Mouse (Mus musculus) thymus, postnatal 4 days (tissue): ENCODE results near the gene Grk4.

Source experiments
- DNase-seq: peaks from one replicate; pipeline ENCODE4 v3.0.0; 2021

Grk4 gene

GRCm38 (mm10) chr5:34659686-34660590 lies at the start of gene Grk4, which contains the start of gene Nop14:
TSS of gene Grk4 (plus strand) at chr5:34660379.
TSS of gene Nop14 (minus strand) at chr5:34660148.
- DNase-seq, result peak; percentile 99

- no peak for DNase-seq
These were observed 27.2 kb upstream of the Grk4 start for GRCm38 (mm10) chr5:34632996-34633395.

GRCm38 (mm10) chr5:34633641-34634040 lies 26.5 kb upstream of the Grk4 start:
- DNase-seq, result peak; percentile 31

GRCm38 (mm10) chr5:34634746-34635400 lies 25.3 kb upstream of the Grk4 start:
- peak; percentile 17 for DNase-seq

GRCm38 (mm10) chr5:34635665-34636192 lies 24.4 kb upstream of the Grk4 start:
- DNase-seq, result peak; percentile 37

- DNase-seq, result peak; percentile 86
These were observed 23.5 kb upstream of the Grk4 start, which contains the start of gene Mfsd10 for GRCm38 (mm10) chr5:34636481-34637287. TSS of gene Mfsd10 (minus strand) at chr5:34637212.

- DNase-seq, result no peak
These were observed 22.5 kb upstream of the Grk4 start for GRCm38 (mm10) chr5:34637591-34638156.

GRCm38 (mm10) chr5:34641991-34642390 lies 18.2 kb upstream of the Grk4 start:
- no peak for DNase-seq

GRCm38 (mm10) chr5:34642932-34643331 lies 17.2 kb upstream of the Grk4 start:
- peak; percentile 57 for DNase-seq

GRCm38 (mm10) chr5:34647581-34647980 lies 12.6 kb upstream of the Grk4 start:
- DNase-seq, result peak; percentile 86

GRCm38 (mm10) chr5:34652961-34653360 lies 7.2 kb upstream of the Grk4 start:
- DNase-seq, result no peak

- no peak for DNase-seq
These were observed 5.3 kb upstream of the Grk4 start for GRCm38 (mm10) chr5:34654881-34655280.

- DNase-seq, result no peak
These were observed 2.6 kb upstream of the Grk4 start for GRCm38 (mm10) chr5:34657556-34657955.

GRCm38 (mm10) chr5:34660591-34661130 lies 482 bp downstream of the Grk4 start:
- no peak for DNase-seq

- DNase-seq, result no peak
These were observed 1.7 kb downstream of the Grk4 start for GRCm38 (mm10) chr5:34661909-34662308.

- DNase-seq, result no peak
These were observed 3.1 kb downstream of the Grk4 start for GRCm38 (mm10) chr5:34663231-34663630.

- DNase-seq, result no peak
These were observed 9.3 kb downstream of the Grk4 start for GRCm38 (mm10) chr5:34669493-34669892.

GRCm38 (mm10) chr5:34670280-34670679 lies 10.1 kb downstream of the Grk4 start:
- DNase-seq, result no peak

- no peak for DNase-seq
These were observed 29.7 kb downstream of the Grk4 start for GRCm38 (mm10) chr5:34689868-34690267.

- no peak for DNase-seq
These were observed 32.6 kb downstream of the Grk4 start for GRCm38 (mm10) chr5:34692782-34693181.

GRCm38 (mm10) chr5:34695521-34695920 lies 35.3 kb downstream of the Grk4 start:
- DNase-seq, result no peak

- no peak for DNase-seq
These were observed 48.3 kb downstream of the Grk4 start for GRCm38 (mm10) chr5:34708436-34708835.
